Mouse (Mus musculus) layer of hippocampus, adult 9-11 months (tissue): ENCODE data around the gene Pigc.

Experiments used
- DNase-seq: peaks from one replicate; pipeline ENCODE4 v3.0.0; 2022

Pigc gene

GRCm38 (mm10) chr1:161968589-161969407, at the start of gene Pigc:
Gene Pigc (plus strand): TSS chr1:161969186.
- DNase-seq = peak; percentile 95

- no peak for DNase-seq
These were observed 49.4 kb upstream of the Pigc start for GRCm38 (mm10) chr1:161919594-161919993.

GRCm38 (mm10) chr1:161920475-161921454, 48.2 kb upstream of the Pigc start:
- no peak for DNase-seq

- no peak for DNase-seq
These were observed 47.1 kb upstream of the Pigc start for GRCm38 (mm10) chr1:161921928-161922327.

GRCm38 (mm10) chr1:161924321-161924720, 44.7 kb upstream of the Pigc start:
- no peak for DNase-seq

GRCm38 (mm10) chr1:161925281-161925805, 43.6 kb upstream of the Pigc start:
- DNase-seq = no peak

GRCm38 (mm10) chr1:161927976-161928375, 41.0 kb upstream of the Pigc start:
- DNase-seq = no peak

- no peak for DNase-seq
These were observed 37.7 kb upstream of the Pigc start for GRCm38 (mm10) chr1:161931313-161931712.

- DNase-seq = no peak
These were observed 37.2 kb upstream of the Pigc start for GRCm38 (mm10) chr1:161931817-161932216.

- DNase-seq = no peak
These were observed 36.7 kb upstream of the Pigc start for GRCm38 (mm10) chr1:161932286-161932685.

GRCm38 (mm10) chr1:161942082-161942481, 26.9 kb upstream of the Pigc start:
- no peak for DNase-seq

GRCm38 (mm10) chr1:161951009-161951779, 17.8 kb upstream of the Pigc start:
- no peak for DNase-seq

- DNase-seq = no peak
These were observed 16.4 kb upstream of the Pigc start for GRCm38 (mm10) chr1:161952599-161952998.

- DNase-seq = no peak
These were observed 13.1 kb upstream of the Pigc start for GRCm38 (mm10) chr1:161955846-161956245.

- DNase-seq = no peak
These were observed 10.7 kb upstream of the Pigc start for GRCm38 (mm10) chr1:161957964-161958950.

GRCm38 (mm10) chr1:161962465-161963377, 6.3 kb upstream of the Pigc start:
- no peak for DNase-seq

- no peak for DNase-seq
These were observed 1.1 kb upstream of the Pigc start for GRCm38 (mm10) chr1:161967936-161968335.

- no peak for DNase-seq
These were observed 1.9 kb downstream of the Pigc start for GRCm38 (mm10) chr1:161970874-161971273.

GRCm38 (mm10) chr1:161972233-161972632, 3.2 kb downstream of the Pigc start:
- no peak for DNase-seq
